Mouse (Mus musculus): ENCODE measurements at regions not wholly inside any gene's neighbourhood (a gene's known extent, or its start where the extent isn't known, plus 50 kb on each side); places are given as distances from the start of the nearest gene placed in this dataset.

DNA sequence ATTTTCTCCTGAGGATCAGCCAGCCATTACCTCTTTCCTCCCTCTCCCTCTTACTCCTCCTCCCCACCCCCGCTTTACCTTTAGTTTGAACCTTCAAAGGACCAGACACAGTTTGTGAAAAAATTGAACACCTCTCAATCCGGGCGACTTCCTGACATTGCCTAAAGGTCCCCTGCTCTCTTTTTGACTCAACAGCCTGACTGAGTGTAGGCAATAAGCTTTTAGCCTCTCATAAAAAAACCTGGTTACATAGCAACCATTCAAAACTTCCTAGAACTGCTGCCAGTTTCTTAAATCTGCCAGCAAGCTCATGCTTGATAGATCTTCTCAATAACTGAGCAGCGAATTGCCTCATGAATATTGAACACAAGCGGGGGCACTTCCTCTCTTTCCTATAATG lies 71.7 kb downstream of the Zfp945 start:
- no peak for DNase-seq (ENCODE audit: low spot score in 2 of 2)

DNA sequence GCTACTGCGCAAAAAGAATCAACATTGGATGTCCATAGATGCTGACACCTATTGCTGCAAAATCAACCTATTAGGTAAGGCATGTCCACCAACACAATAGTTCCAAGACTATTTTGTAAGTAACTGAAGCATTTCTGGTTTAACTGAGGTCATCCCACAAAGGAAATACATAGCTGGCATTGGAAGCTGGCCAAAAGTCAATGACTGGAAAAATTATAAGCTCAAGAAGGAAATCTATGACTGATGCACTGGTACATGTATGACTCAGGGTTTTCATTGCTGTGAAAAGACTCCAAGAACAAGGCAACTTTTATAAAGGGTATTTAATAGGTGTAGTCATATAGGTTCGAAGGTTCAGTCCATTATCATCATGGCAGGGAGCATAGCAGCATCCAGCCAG lies 82.5 kb downstream of the Zfp945 start:
- DNase-seq (ENCODE audit: low spot score in 2 of 2), result no peak

DNA sequence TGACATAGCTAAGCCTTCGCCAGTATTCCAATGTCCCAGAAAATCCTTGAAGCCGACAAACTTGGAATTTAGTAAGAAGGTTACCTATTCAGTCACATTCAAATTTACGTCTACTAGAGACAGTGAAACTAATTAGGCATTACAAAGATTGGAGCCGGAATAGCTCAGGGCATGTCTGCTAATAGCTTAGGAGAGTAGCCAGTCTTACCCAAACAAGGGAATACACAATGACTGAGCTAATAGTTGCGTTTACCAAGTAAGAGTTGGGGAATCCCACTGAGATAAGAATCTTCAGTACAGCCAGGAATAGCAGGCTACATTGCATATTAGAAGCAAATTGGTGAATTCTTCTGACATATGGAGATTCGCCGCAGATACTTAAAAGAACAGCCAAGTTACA lies 121.2 kb downstream of the Zfp945 start:
- DNase-seq (ENCODE audit: low spot score in 2 of 2), result no peak

DNA sequence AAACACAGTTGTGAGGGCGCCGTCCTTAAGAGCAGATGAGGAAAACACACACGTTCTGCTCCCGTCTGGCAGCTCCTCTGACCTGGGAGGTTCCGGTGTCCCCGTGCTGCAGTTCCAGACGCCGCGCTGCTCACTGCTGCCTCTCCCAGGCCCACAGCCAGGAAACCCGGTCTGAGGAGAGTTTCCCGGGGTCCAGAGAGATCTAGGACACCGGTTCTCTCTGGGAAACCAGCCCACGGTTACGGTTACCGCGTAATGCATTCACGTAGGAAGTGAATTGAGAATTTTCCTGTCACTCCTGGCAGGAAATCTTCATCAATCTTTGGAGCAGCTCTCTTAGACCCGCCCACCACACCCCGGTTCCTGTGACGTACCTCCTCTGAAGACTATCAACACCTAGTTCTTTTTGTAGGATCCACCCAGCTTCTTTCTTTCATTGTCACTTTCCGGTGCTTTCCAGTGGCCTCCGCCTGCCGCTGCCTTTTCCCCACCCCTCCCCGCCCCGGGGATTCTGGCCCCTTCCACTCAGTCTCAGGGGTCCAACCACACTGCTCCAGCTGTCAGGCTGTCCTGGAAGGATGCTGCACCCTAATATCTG lies 127.3 kb downstream of the Zfp945 start:
- DNase-seq (ENCODE audit: low spot score in 2 of 2), result peak; percentile 54 to 65

DNA sequence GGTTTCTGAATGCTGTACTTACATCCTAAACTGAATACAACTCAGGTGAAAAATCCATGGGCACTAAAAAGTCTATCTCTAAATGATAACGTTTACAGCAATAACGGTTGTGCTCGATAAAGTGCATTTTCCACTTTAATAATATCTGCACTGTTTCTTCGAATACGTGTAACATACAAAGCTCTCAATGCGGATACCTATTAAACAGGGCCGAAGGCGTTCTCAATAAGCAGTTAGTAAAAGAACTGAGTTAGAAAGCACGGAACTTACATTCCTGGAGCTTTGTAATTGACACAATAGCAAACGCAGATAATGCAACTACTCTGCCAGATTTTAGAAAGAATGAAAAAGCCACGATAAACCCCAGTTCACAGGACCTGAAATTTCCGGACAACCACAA lies 127.8 kb downstream of the Zfp945 start:
- DNase-seq (ENCODE audit: low spot score in 2 of 2), result no peak

DNA sequence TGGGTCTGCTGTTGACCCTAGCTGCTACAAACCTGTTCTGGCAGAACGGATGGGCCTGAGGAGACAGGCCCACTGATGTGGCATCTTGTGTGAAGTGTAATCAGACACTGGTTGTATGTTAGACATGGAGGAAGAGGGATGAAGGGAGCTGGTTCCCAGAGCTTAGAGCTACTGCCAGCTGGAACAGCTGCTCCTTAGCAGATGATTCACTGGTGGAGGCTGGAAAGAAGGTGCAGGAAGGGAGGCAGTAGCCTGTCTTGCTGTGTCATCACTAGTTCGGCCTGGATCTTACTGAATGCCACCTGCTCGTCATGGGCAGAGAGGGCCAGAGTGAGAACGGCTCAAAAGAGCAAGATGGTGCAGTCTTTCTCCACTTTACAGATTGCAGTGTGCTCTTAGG lies 130.6 kb downstream of the Zfp945 start:
- DNase-seq (ENCODE audit: low spot score in 2 of 2), result no peak

All from layer of hippocampus, postnatal 10 days (tissue).